Mouse (Mus musculus) limb, embryonic 11.5 days (tissue): ENCODE results near the gene Tgtp2. TPM values are rescaled to one million over a fixed set of nuclear protein-coding genes. Genes with fewer than 3 reads are reported as not detected.

ENCODE experiments used
- ATAC-seq: fragments of 200-750 bp; cut with Nextera tagmentation; 2 replicates; pipeline ENCODE4 v1.8.0; 2017; ENCODE audit warnings: low read depth; ENCODE audit not compliant: insufficient number of reproducible peaks, low FRiP score, low TSS enrichment
- DNase-seq: peaks from one replicate; pipeline ENCODE4 v3.0.0-alpha.2; 2015; ENCODE audit warnings: low spot score
- H3K27ac ChIP-seq: fragments of 300-500 bp; sonication (generic); replicated peaks from 2 replicates; pipeline ENCODE4 v1.5.1; 2014; ENCODE audit warnings: low read depth, mild to moderate bottlenecking, low read length
- H3K27me3 ChIP-seq: fragments of 300-500 bp; sonication (generic); 2 replicates; pipeline ENCODE4 v1.6.1; 2014; ENCODE audit warnings: mild to moderate bottlenecking, low read length, mixed read lengths; ENCODE audit not compliant: control insufficient read depth, insufficient read depth
- H3K36me3 ChIP-seq: fragments of 300-500 bp; sonication (generic); 2 replicates; pipeline ENCODE4 v1.6.1; 2014; ENCODE audit warnings: mild to moderate bottlenecking, low read length, moderate library complexity, mixed read lengths; ENCODE audit not compliant: control insufficient read depth, insufficient read depth
- H3K4me1 ChIP-seq: fragments of 300-500 bp; sonication (generic); 2 replicates; pipeline ENCODE4 v1.6.1; 2014; ENCODE audit warnings: low read length, mixed read lengths; ENCODE audit not compliant: control insufficient read depth, insufficient read depth
- H3K4me2 ChIP-seq: fragments of 300-500 bp; sonication (generic); 2 replicates; pipeline ENCODE4 v1.6.1; 2014; ENCODE audit warnings: low read depth, mild to moderate bottlenecking, moderate library complexity; ENCODE audit not compliant: severe bottlenecking
- H3K4me3 ChIP-seq: fragments of 300-500 bp; sonication (generic); 2 replicates; pipeline ENCODE4 v1.5.1; 2014; ENCODE audit warnings: low read depth, low read length
- H3K9ac ChIP-seq: fragments of 300-500 bp; sonication (generic); 2 replicates; pipeline ENCODE4 v1.6.1; 2014; ENCODE audit warnings: mild to moderate bottlenecking, low read length
- H3K9me3 ChIP-seq: fragments of 300-500 bp; sonication (generic); 2 replicates; pipeline ENCODE4 v1.6.1; 2016; ENCODE audit warnings: low read length; ENCODE audit not compliant: control insufficient read depth
- WGBS: fragments of 180-500 bp; shearing (Covaris S2); extraction: QIAGEN DNeasy Blood & Tissue Kit; methylation state at CpG from one replicate; pipeline ENCODE4 v1.1.7; 2014; 5-methylcytosine and 5-hydroxymethylcytosine counted together
- polyA plus RNA-seq: library from polyadenylated mRNA; unstranded; fragments of >200 nt; fragmentation: Nextera tagmentation; extraction: Ambion mirVana; gene quantifications from 2 replicates; pipeline ENCODE4 v1.2.1, GENCODE M21; 2014

Gene Tgtp2
- polyA plus RNA-seq, 1 experiment from 2014 or later = not detected

GRCm38 (mm10) chr11:49088990-49089652, 25.1 kb upstream of the Tgtp2 start:
- Histone ChIP-seq H3K4me3 (no peak overlapping the region), H3K4me1 (0 out of 2 replicates have a peak, but pooled peaks cover 3% of the 10 kb centered on the region), H3K9ac (no peak overlapping the region), H3K36me3 (no peaks in the 10 kb centered on the region), H3K27me3 (no peaks in the 10 kb centered on the region), H3K27ac (no peak overlapping the region), H3K9me3 (no peaks in the 10 kb centered on the region), H3K4me2 (no peak overlapping the region)
- ATAC-seq (no peak), DNase-seq (no peak)
- 81% methylated on average over 5 of the region's 5 CpGs for WGBS

- no peak overlapping the region for H3K27ac ChIP-seq
- no peak overlapping the region for H3K9ac ChIP-seq
- ATAC-seq (no peak), DNase-seq (no peak)
- H3K4me3 ChIP-seq = no peak overlapping the region
- 0 out of 2 replicates have a peak, but pooled peaks cover 3% of the 10 kb centered on the region for H3K4me1 ChIP-seq
- no peaks in the 10 kb centered on the region for H3K9me3 ChIP-seq
- WGBS = 44% methylated on average over 22 of the region's 22 CpGs
- no peak overlapping the region; the same call in 1 of the 2 replicates for H3K4me2 ChIP-seq
- H3K36me3 ChIP-seq = no peaks in the 10 kb centered on the region
- H3K27me3 ChIP-seq = no peaks in the 10 kb centered on the region
Observed at GRCm38 (mm10) chr11:49087830-49088616, 24.0 kb upstream of the Tgtp2 start.

GRCm38 (mm10) chr11:49086858-49087361, 22.9 kb upstream of the Tgtp2 start:
- H3K4me1 ChIP-seq = 0 out of 2 replicates have a peak, but pooled peaks cover 3% of the 10 kb centered on the region
- DNase-seq (no peak), ATAC-seq (no peak)
- H3K4me2 ChIP-seq = no peak overlapping the region
- H3K4me3 ChIP-seq = no peak overlapping the region
- no peaks in the 10 kb centered on the region for H3K27me3 ChIP-seq
- 82% methylated on average over 6 of the region's 6 CpGs for WGBS
- no peaks in the 10 kb centered on the region for H3K36me3 ChIP-seq
- H3K27ac ChIP-seq = no peak overlapping the region
- H3K9me3 ChIP-seq = no peaks in the 10 kb centered on the region
- H3K9ac ChIP-seq = no peak overlapping the region

- Histone ChIP-seq H3K4me3 (no peak overlapping the region), H3K36me3 (no peaks in the 10 kb centered on the region), H3K4me2 (no peak overlapping the region), H3K27ac (no peak overlapping the region), H3K4me1 (0 out of 2 replicates have a peak, but pooled peaks cover 3% of the 10 kb centered on the region), H3K27me3 (no peaks in the 10 kb centered on the region), H3K9me3 (no peaks in the 10 kb centered on the region), H3K9ac (no peak overlapping the region)
- ATAC-seq (no peak), DNase-seq (no peak)
- WGBS = 54% methylated on average over 3 of the region's 3 CpGs
Observed at GRCm38 (mm10) chr11:49084875-49085274, 20.9 kb upstream of the Tgtp2 start.

- no peak overlapping the region for H3K4me3 ChIP-seq
- no peak for ATAC-seq
- no peak overlapping the region for H3K9ac ChIP-seq
- DNase-seq = no peak
- H3K9me3 ChIP-seq = no peaks in the 10 kb centered on the region
- H3K4me2 ChIP-seq = no peak overlapping the region
- H3K4me1 ChIP-seq = 0 out of 2 replicates have a peak, but pooled peaks cover 3% of the 10 kb centered on the region
- H3K36me3 ChIP-seq = no peaks in the 10 kb centered on the region
- 79% methylated on average over 1 of the region's 1 CpGs for WGBS
- H3K27me3 ChIP-seq = no peaks in the 10 kb centered on the region
- no peak overlapping the region for H3K27ac ChIP-seq
Observed at GRCm38 (mm10) chr11:49084385-49084784, 20.4 kb upstream of the Tgtp2 start.

- Histone ChIP-seq H3K9ac (no peak overlapping the region), H3K4me1 (0 out of 2 replicates have a peak, but pooled peaks cover 3% of the 10 kb centered on the region), H3K4me2 (no peak overlapping the region), H3K27ac (no peak overlapping the region), H3K36me3 (no peaks in the 10 kb centered on the region), H3K9me3 (no peaks in the 10 kb centered on the region), H3K27me3 (no peaks in the 10 kb centered on the region), H3K4me3 (no peak overlapping the region)
- WGBS = 78% methylated on average over 3 of the region's 3 CpGs
- ATAC-seq (no peak), DNase-seq (no peak)
Observed at GRCm38 (mm10) chr11:49083808-49084207, 19.8 kb upstream of the Tgtp2 start.

- no peak for ATAC-seq
- no peak overlapping the region for H3K27ac ChIP-seq
- no peaks in the 10 kb centered on the region for H3K27me3 ChIP-seq
- WGBS = 95% methylated on average over 1 of the region's 1 CpGs
- no peak overlapping the region for H3K4me2 ChIP-seq
- no peaks in the 10 kb centered on the region for H3K36me3 ChIP-seq
- H3K4me1 ChIP-seq = 0 out of 2 replicates have a peak, but pooled peaks cover under 1% of the 10 kb centered on the region
- H3K9ac ChIP-seq = no peak overlapping the region
- H3K9me3 ChIP-seq = no peaks in the 10 kb centered on the region
- H3K4me3 ChIP-seq = no peak overlapping the region
- no peak for DNase-seq
Observed at GRCm38 (mm10) chr11:49083146-49083545, 19.1 kb upstream of the Tgtp2 start.

- ATAC-seq (no peak), DNase-seq (no peak)
- Histone ChIP-seq H3K4me2 (no peak overlapping the region), H3K27ac (no peak overlapping the region), H3K4me1 (no peaks in the 10 kb centered on the region), H3K9ac (no peak overlapping the region), H3K27me3 (no peaks in the 10 kb centered on the region), H3K9me3 (no peaks in the 10 kb centered on the region), H3K4me3 (no peak overlapping the region), H3K36me3 (no peaks in the 10 kb centered on the region)
- 80% methylated on average over 3 of the region's 3 CpGs for WGBS
Observed at GRCm38 (mm10) chr11:49081886-49082285, 17.9 kb upstream of the Tgtp2 start.
